Comparison of ENCODE assay signal across 34 mouse cellular contexts in the genomic region with DNA sequence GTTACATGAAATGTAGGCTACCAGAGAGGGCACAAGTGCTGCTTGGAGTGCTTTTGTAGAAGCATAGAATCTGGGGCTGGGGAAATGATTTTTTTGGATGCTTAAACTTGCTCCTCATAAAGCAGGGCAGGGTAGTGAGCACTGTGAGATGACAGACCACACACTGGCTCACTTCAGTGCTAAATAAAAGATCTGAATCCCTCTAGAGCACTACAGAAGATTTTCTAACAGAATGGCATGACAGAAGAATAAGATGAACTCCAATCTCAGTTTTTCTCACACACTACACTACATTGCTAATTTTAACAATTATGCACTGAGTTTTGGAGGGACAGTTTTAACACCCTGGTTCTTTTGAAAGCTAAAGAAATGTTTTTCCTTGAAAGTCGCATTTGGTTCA.
"Had no signal": no experiment of that assay in that cellular context is flagged by ENCODE, and none has a peak within 500 bp of the region (broad histone marks: within the 10 kb centered on the region; RNA-seq: fewer than 3 reads in every experiment).

No protein-coding gene starts in this region.

- H3K27ac ChIP-seq: heart, embryonic 13.5 days; heart, embryonic 15.5 days; hindbrain, embryonic 10.5 days; hindbrain, embryonic 12.5 days; hindbrain, embryonic 13.5 days; hindbrain, embryonic 14.5 days; hindbrain, embryonic 15.5 days; hindbrain, postnatal 0 days; intestine, embryonic 15.5 days; kidney, embryonic 15.5 days; kidney, postnatal 0 days; layer of hippocampus, adult 2 months; left cerebral cortex, adult 2 months had no signal

- H3K27me3 ChIP-seq: heart, embryonic 12.5 days; heart, embryonic 13.5 days; heart, embryonic 15.5 days; hindbrain, embryonic 12.5 days; hindbrain, embryonic 13.5 days; hindbrain, embryonic 15.5 days; intestine, embryonic 15.5 days; kidney, embryonic 15.5 days had no signal

- H3K36me3 ChIP-seq: heart, embryonic 12.5 days; heart, embryonic 13.5 days; heart, embryonic 15.5 days; hindbrain, embryonic 10.5 days; hindbrain, embryonic 12.5 days; hindbrain, embryonic 13.5 days; hindbrain, embryonic 15.5 days; intestine, embryonic 15.5 days; kidney, embryonic 15.5 days had no signal

- H3K4me3 ChIP-seq: heart, embryonic 12.5 days; heart, embryonic 13.5 days; heart, embryonic 15.5 days; hindbrain, embryonic 10.5 days; hindbrain, embryonic 12.5 days; hindbrain, embryonic 13.5 days; hindbrain, embryonic 15.5 days; intestine, embryonic 15.5 days; kidney, embryonic 15.5 days; layer of hippocampus, adult 2 months; left cerebral cortex, adult 2 months had no signal

- DNase-seq: heart, postnatal 10 days; heart, postnatal 14 days; heart, postnatal 36 days; heart, postnatal 4 days; kidney, adult 11 months; kidney, adult 18-20 months; kidney, adult 2 months; kidney, adult 8-10 months; kidney, adult 9 months; kidney, postnatal 10 days; kidney, postnatal 14 days; kidney, postnatal 25 days; kidney, postnatal 36 days; kidney, postnatal 4 days; layer of hippocampus, adult 9-11 months; layer of hippocampus, postnatal 36 days had no signal

- ATAC-seq: hindbrain, embryonic 16.5 days; hindbrain, postnatal 0 days; inflammation-experienced regulatory T-cells, adult 6 months; intestine, embryonic 15.5 days; intestine, embryonic 16.5 days; intestine, postnatal 0 days had no signal

- H3K9me3 ChIP-seq: heart, embryonic 12.5 days; heart, embryonic 13.5 days; heart, embryonic 15.5 days; hindbrain, embryonic 10.5 days; hindbrain, embryonic 12.5 days; hindbrain, embryonic 13.5 days; hindbrain, embryonic 15.5 days; intestine, embryonic 15.5 days; kidney, embryonic 15.5 days had no signal

- H3K9ac ChIP-seq: heart, embryonic 12.5 days; heart, embryonic 13.5 days; heart, embryonic 15.5 days; hindbrain, embryonic 12.5 days; hindbrain, embryonic 13.5 days; hindbrain, embryonic 14.5 days; hindbrain, embryonic 15.5 days; intestine, embryonic 15.5 days; kidney, embryonic 15.5 days had no signal

- H3K4me2 ChIP-seq: heart, embryonic 12.5 days; heart, embryonic 13.5 days; heart, embryonic 15.5 days; hindbrain, embryonic 12.5 days; hindbrain, embryonic 13.5 days; hindbrain, embryonic 14.5 days; hindbrain, embryonic 15.5 days; intestine, embryonic 15.5 days; kidney, embryonic 15.5 days had no signal

- H3K4me1 ChIP-seq: heart, embryonic 12.5 days; heart, embryonic 13.5 days; heart, embryonic 15.5 days; hindbrain, embryonic 10.5 days; hindbrain, embryonic 12.5 days; hindbrain, embryonic 13.5 days; hindbrain, embryonic 15.5 days; intestine, embryonic 15.5 days; kidney, embryonic 15.5 days had no signal
